Mouse (Mus musculus): ENCODE results near the gene Tdrkh.

DNA sequence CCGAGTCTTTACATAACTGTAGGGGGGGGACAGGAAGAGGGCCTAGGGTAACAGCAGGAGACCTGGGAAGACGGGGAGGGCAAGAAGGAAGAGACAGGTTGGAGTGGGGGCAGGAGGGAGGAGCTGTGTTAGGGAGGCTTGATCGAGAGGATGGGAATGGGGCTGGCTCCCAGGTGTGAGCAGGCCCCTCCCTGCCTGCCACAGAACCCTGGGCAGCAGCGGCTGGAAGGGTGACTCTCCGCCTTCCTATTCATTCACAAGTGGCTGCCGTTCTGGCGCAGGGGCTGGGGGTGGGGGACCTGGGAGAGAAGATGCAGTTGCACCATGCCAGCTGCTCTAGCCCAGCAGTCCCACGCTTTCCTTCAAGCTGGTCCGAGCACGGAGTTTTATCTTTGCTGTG lies 40.0 kb upstream of the Tdrkh start:
- TF ChIP-seq CTCF (IDR thresholded peaks at IDR 0.05; ENCODE audit: extremely low read depth, insufficient read depth, insufficient read length, insufficient replicate concordance) (no peak), POLR2A (IDR thresholded peaks at IDR 0.05; ENCODE audit: low read depth, low read length) (no peak)

Data from spleen, adult 2 months (tissue).